Mouse (Mus musculus): ENCODE measurements around the gene Xpo5.

Xpo5 gene

GRCm38 (mm10) chr17:46201151-46201550 is 1.4 kb upstream of the Xpo5 start:
- DNase-seq (ENCODE audit: low read depth, low spot score): peak; percentile 20

GRCm38 (mm10) chr17:46203078-46203477 is 496 bp downstream of the Xpo5 start:
- DNase-seq (ENCODE audit: low read depth, low spot score): peak; percentile 49

GRCm38 (mm10) chr17:46206676-46207075 is 4.1 kb downstream of the Xpo5 start:
- DNase-seq (ENCODE audit: low read depth, low spot score): no peak

- DNase-seq (ENCODE audit: low read depth, low spot score): no peak
Measured at GRCm38 (mm10) chr17:46210550-46210949, 8.0 kb downstream of the Xpo5 start.

- no peak for DNase-seq (ENCODE audit: low read depth, low spot score)
Measured at GRCm38 (mm10) chr17:46221601-46222000, 19.0 kb downstream of the Xpo5 start.

- no peak for DNase-seq (ENCODE audit: low read depth, low spot score)
Measured at GRCm38 (mm10) chr17:46227576-46227975, 25.0 kb downstream of the Xpo5 start.

- DNase-seq (ENCODE audit: low read depth, low spot score): no peak
Measured at GRCm38 (mm10) chr17:46236067-46236466, 33.5 kb downstream of the Xpo5 start.

- no peak for DNase-seq (ENCODE audit: low read depth, low spot score)
Measured at GRCm38 (mm10) chr17:46237079-46237478, 34.5 kb downstream of the Xpo5 start.

- no peak for DNase-seq (ENCODE audit: low read depth, low spot score)
Measured at GRCm38 (mm10) chr17:46237480-46237879, 34.9 kb downstream of the Xpo5 start.

- DNase-seq (ENCODE audit: low read depth, low spot score): no peak
Measured at GRCm38 (mm10) chr17:46239516-46240114, 37.0 kb downstream of the Xpo5 start.

GRCm38 (mm10) chr17:46241471-46241870 is 38.9 kb downstream of the Xpo5 start:
- no peak for DNase-seq (ENCODE audit: low read depth, low spot score)

- DNase-seq (ENCODE audit: low read depth, low spot score): no peak
Measured at GRCm38 (mm10) chr17:46242274-46242673, 39.7 kb downstream of the Xpo5 start.

- no peak for DNase-seq (ENCODE audit: low read depth, low spot score)
Measured at GRCm38 (mm10) chr17:46242993-46243392, 40.4 kb downstream of the Xpo5 start.

- no peak for DNase-seq (ENCODE audit: low read depth, low spot score)
Measured at GRCm38 (mm10) chr17:46243624-46244023, 41.0 kb downstream of the Xpo5 start.

- DNase-seq (ENCODE audit: low read depth, low spot score): no peak
Measured at GRCm38 (mm10) chr17:46244579-46244978, 42.0 kb downstream of the Xpo5 start.

GRCm38 (mm10) chr17:46247512-46248188 is 45.1 kb downstream of the Xpo5 start, which contains the start of the genes Polr1c and Yipf3:
Gene Polr1c (minus strand): TSS chr17:46248054.
Gene Yipf3 (plus strand): TSS chr17:46248080.
- peak; percentile 98 for DNase-seq (ENCODE audit: low read depth, low spot score)

GRCm38 (mm10) chr17:46248189-46248522 is 45.6 kb downstream of the Xpo5 start:
- no peak for DNase-seq (ENCODE audit: low read depth, low spot score)

GRCm38 (mm10) chr17:46251174-46251573 is 48.6 kb downstream of the Xpo5 start:
- no peak for DNase-seq (ENCODE audit: low read depth, low spot score)

GRCm38 (mm10) chr17:46252571-46253451 is 50.2 kb downstream of the Xpo5 start:
- DNase-seq (ENCODE audit: low read depth, low spot score): peak; percentile 69

GRCm38 (mm10) chr17:46253452-46254084 is 51.0 kb downstream of the Xpo5 start, which contains the start of gene Lrrc73:
Gene Lrrc73 (plus strand): TSS chr17:46253531.
- peak; percentile 95 for DNase-seq (ENCODE audit: low read depth, low spot score)

GRCm38 (mm10) chr17:46254106-46254505 is 51.5 kb downstream of the Xpo5 start:
- peak; percentile 50 for DNase-seq (ENCODE audit: low read depth, low spot score)

GRCm38 (mm10) chr17:46255147-46255546 is 52.6 kb downstream of the Xpo5 start:
- no peak for DNase-seq (ENCODE audit: low read depth, low spot score)
